Mouse (Mus musculus) intestine, embryonic 14.5 days (tissue): Measurements from ENCODE around the gene Cyp11a1. TPM values are rescaled to one million over a fixed set of nuclear protein-coding genes. Genes with fewer than 3 reads are reported as not detected.

Experiments
- ATAC-seq: fragments of 200-750 bp; cut with Nextera tagmentation; replicated peaks from 2 replicates; pipeline ENCODE4 v1.8.0; 2017; ENCODE audit warnings: low read depth, moderate number of reproducible peaks, moderate TSS enrichment, moderate library complexity; ENCODE audit not compliant: low FRiP score, low TSS enrichment
- DNase-seq: peaks from one replicate; pipeline ENCODE4 v3.0.0-alpha.2; 2018; ENCODE audit warnings: low spot score
- H3K27ac ChIP-seq: fragments of 300-500 bp; sonication (generic); 2 replicates; pipeline ENCODE4 v1.5.1; 2014; ENCODE audit warnings: low read depth, mild to moderate bottlenecking, control low read depth
- H3K27me3 ChIP-seq: fragments of 300-500 bp; sonication (generic); replicated peaks from 2 replicates; pipeline ENCODE4 v1.6.1; 2014; ENCODE audit warnings: low read length, control low read depth; ENCODE audit not compliant: control insufficient read depth, insufficient read depth
- H3K36me3 ChIP-seq: fragments of 300-500 bp; sonication (generic); 2 replicates; pipeline ENCODE4 v1.6.1; 2014; ENCODE audit warnings: low read length, control low read depth; ENCODE audit not compliant: control insufficient read depth, insufficient read depth
- H3K4me1 ChIP-seq: fragments of 300-500 bp; sonication (generic); replicated peaks from 2 replicates; pipeline ENCODE4 v1.6.1; 2014; ENCODE audit warnings: low read length, control low read depth, mixed read lengths; ENCODE audit not compliant: control insufficient read depth, insufficient read depth
- H3K4me2 ChIP-seq: fragments of 300-500 bp; sonication (generic); 2 replicates; pipeline ENCODE4 v1.6.1; 2014; ENCODE audit warnings: low read length
- H3K4me3 ChIP-seq: fragments of 300-500 bp; sonication (generic); 2 replicates; pipeline ENCODE4 v1.5.1; 2014; ENCODE audit warnings: low read depth, low read length, control low read depth, mixed read lengths
- H3K9ac ChIP-seq: fragments of 300-500 bp; sonication (generic); 2 replicates; pipeline ENCODE4 v1.6.1; 2014; ENCODE audit warnings: mild to moderate bottlenecking, low read length
- H3K9me3 ChIP-seq: fragments of 300-500 bp; sonication (generic); 2 replicates; pipeline ENCODE4 v1.6.1; 2016; ENCODE audit warnings: low read length, control low read depth; ENCODE audit not compliant: control insufficient read depth
- WGBS: fragments of 180-500 bp; shearing (Covaris S2); extraction: QIAGEN DNeasy Blood & Tissue Kit; methylation state at CpG from one replicate; pipeline ENCODE4 v1.1.7; 2014; 5-methylcytosine and 5-hydroxymethylcytosine counted together
- polyA plus RNA-seq: library from polyadenylated mRNA; unstranded; fragments of >200 nt; fragmentation: Nextera tagmentation; extraction: Ambion mirVana; gene quantifications from 2 replicates; pipeline ENCODE4 v1.2.1, GENCODE M21; 2014

Cyp11a1 gene
- polyA plus RNA-seq, 1 experiment from 2014 or later: 3.0 TPM

GRCm38 (mm10) chr9:57978858-57979257 lies 27.4 kb upstream of the Cyp11a1 start:
- no peaks in the 10 kb centered on the region for H3K9me3 ChIP-seq
- no peak for ATAC-seq
- DNase-seq: no peak

GRCm38 (mm10) chr9:57980570-57980969 lies 25.6 kb upstream of the Cyp11a1 start:
- H3K9me3 ChIP-seq: no peaks in the 10 kb centered on the region
- WGBS: 86% methylated on average over 10 of the region's 10 CpGs
- H3K27ac ChIP-seq: no peak overlapping the region
- DNase-seq (no peak), ATAC-seq (no peak)
- H3K27me3 ChIP-seq: no peaks in the 10 kb centered on the region
- no peak overlapping the region for H3K4me3 ChIP-seq
- no peak overlapping the region for H3K4me2 ChIP-seq
- H3K9ac ChIP-seq: no peak overlapping the region
- no peaks in the 10 kb centered on the region for H3K4me1 ChIP-seq
- H3K36me3 ChIP-seq: no peaks in the 10 kb centered on the region

More at GRCm38 (mm10) chr9:57978858-57979257, 27.4 kb upstream of the Cyp11a1 start:
- 31% methylated on average over 3 of the region's 3 CpGs for WGBS
- no peak overlapping the region for H3K27ac ChIP-seq
- no peaks in the 10 kb centered on the region for H3K4me1 ChIP-seq
- no peak overlapping the region for H3K9ac ChIP-seq
- H3K4me3 ChIP-seq: no peak overlapping the region
- H3K36me3 ChIP-seq: no peaks in the 10 kb centered on the region
- no peaks in the 10 kb centered on the region for H3K27me3 ChIP-seq
- no peak overlapping the region for H3K4me2 ChIP-seq

- Histone ChIP-seq H3K27ac (no peak overlapping the region), H3K36me3 (no peaks in the 10 kb centered on the region), H3K4me2 (no peak overlapping the region), H3K27me3 (no peaks in the 10 kb centered on the region), H3K4me3 (no peak overlapping the region), H3K4me1 (no peaks in the 10 kb centered on the region), H3K9me3 (no peaks in the 10 kb centered on the region), H3K9ac (no peak overlapping the region)
- no peak for DNase-seq
- ATAC-seq: no peak
- WGBS: 92% methylated on average over 8 of the region's 8 CpGs
These were observed 20.9 kb upstream of the Cyp11a1 start for GRCm38 (mm10) chr9:57985304-57985703.

- Histone ChIP-seq H3K36me3 (no peaks in the 10 kb centered on the region), H3K4me2 (no peak overlapping the region), H3K4me1 (no peaks in the 10 kb centered on the region), H3K9ac (no peak overlapping the region), H3K27ac (no peak overlapping the region), H3K27me3 (no peaks in the 10 kb centered on the region), H3K9me3 (no peaks in the 10 kb centered on the region), H3K4me3 (no peak overlapping the region)
- no peak for DNase-seq
- WGBS: 70% methylated on average over 7 of the region's 7 CpGs
- ATAC-seq: no peak
These were observed 19.9 kb upstream of the Cyp11a1 start for GRCm38 (mm10) chr9:57986293-57986692.

GRCm38 (mm10) chr9:57988098-57988497 lies 18.1 kb upstream of the Cyp11a1 start:
- ATAC-seq (no peak), DNase-seq (no peak)
- Histone ChIP-seq H3K27me3 (no peaks in the 10 kb centered on the region), H3K9me3 (no peaks in the 10 kb centered on the region), H3K27ac (no peak overlapping the region), H3K4me3 (no peak overlapping the region), H3K4me1 (no peaks in the 10 kb centered on the region), H3K4me2 (no peak overlapping the region), H3K9ac (no peak overlapping the region), H3K36me3 (no peaks in the 10 kb centered on the region)
- WGBS: 78% methylated on average over 2 of the region's 2 CpGs

GRCm38 (mm10) chr9:57989309-57989708 lies 16.9 kb upstream of the Cyp11a1 start:
- DNase-seq: no peak
- Histone ChIP-seq H3K9ac (no peak overlapping the region), H3K36me3 (no peaks in the 10 kb centered on the region), H3K9me3 (no peaks in the 10 kb centered on the region), H3K27ac (no peak overlapping the region), H3K4me3 (no peak overlapping the region), H3K4me2 (no peak overlapping the region), H3K27me3 (no peaks in the 10 kb centered on the region), H3K4me1 (no peaks in the 10 kb centered on the region)
- ATAC-seq: no peak
- WGBS: 82% methylated on average over 6 of the region's 6 CpGs

- Histone ChIP-seq H3K36me3 (no peaks in the 10 kb centered on the region), H3K9ac (no peak overlapping the region), H3K27ac (no peak overlapping the region), H3K9me3 (no peaks in the 10 kb centered on the region), H3K4me1 (no peaks in the 10 kb centered on the region), H3K27me3 (no peaks in the 10 kb centered on the region), H3K4me2 (no peak overlapping the region), H3K4me3 (no peak overlapping the region)
- ATAC-seq: no peak
- no peak for DNase-seq
- WGBS: 38% methylated on average over 10 of the region's 10 CpGs
These were observed 15.6 kb upstream of the Cyp11a1 start for GRCm38 (mm10) chr9:57990438-57991110.

GRCm38 (mm10) chr9:57992060-57992459 lies 14.2 kb upstream of the Cyp11a1 start:
- Histone ChIP-seq H3K9me3 (no peaks in the 10 kb centered on the region), H3K36me3 (no peaks in the 10 kb centered on the region), H3K4me3 (no peak overlapping the region), H3K4me2 (no peak overlapping the region), H3K27ac (no peak overlapping the region), H3K27me3 (peaks cover 9% of the 10 kb centered on the region), H3K9ac (no peak overlapping the region), H3K4me1 (no peaks in the 10 kb centered on the region)
- no peak for DNase-seq
- 76% methylated on average over 3 of the region's 3 CpGs for WGBS
- ATAC-seq: no peak
